18 mouse cellular contexts compared by ENCODE assay signal in the genomic region with DNA sequence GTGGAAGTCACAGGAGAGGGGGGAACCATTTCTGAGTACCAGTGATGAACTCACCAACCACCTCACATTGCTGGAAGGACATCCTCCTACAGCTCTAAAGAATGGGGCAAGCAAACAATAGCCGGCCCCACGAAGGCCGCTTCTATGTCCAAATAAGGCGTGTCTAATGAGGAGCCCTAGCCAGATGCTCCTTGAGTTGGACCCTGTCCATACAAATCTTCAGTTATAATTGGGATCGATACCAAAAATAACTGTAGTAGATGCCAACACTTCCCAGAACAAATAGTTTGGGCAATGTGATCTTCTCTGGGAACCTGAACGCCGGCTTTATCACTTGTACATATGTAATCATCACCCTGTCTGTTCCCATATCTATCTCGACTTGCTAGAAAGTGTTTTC.
A peak's percentile ranks its signal among the peaks of the same experiment; 100 is the strongest.
DNase-seq lines count a peak whose midpoint lies in the region; ATAC-seq and TF ChIP-seq lines count a peak whose summit lies in the region.
"Had no signal": no experiment of that assay in that cellular context is flagged by ENCODE, and none has a peak within 500 bp of the region (broad histone marks: within the 10 kb centered on the region; RNA-seq: fewer than 3 reads in every experiment).

No protein-coding gene starts in this region.

- no peak overlapping the region for H3K27ac ChIP-seq in forebrain, postnatal 0 days (ENCODE audit: low read depth, low read length)
- no peak overlapping the region for H3K27ac ChIP-seq in forebrain, embryonic 11.5 days (ENCODE audit: low read depth, low read length)
- H3K27ac ChIP-seq in lung, embryonic 14.5 days (ENCODE audit: low read depth), result no peak overlapping the region
- H3K27ac ChIP-seq: embryonic facial prominence, embryonic 15.5 days; forebrain, embryonic 12.5 days; hindbrain, embryonic 13.5 days; kidney, embryonic 15.5 days; limb, embryonic 10.5 days; liver, embryonic 13.5 days; neural tube, embryonic 13.5 days; stomach, postnatal 0 days had no signal

- no peak overlapping the region for H3K4me3 ChIP-seq in forebrain, postnatal 0 days (ENCODE audit: low read depth, low read length)
- no peak overlapping the region for H3K4me3 ChIP-seq in forebrain, embryonic 11.5 days (ENCODE audit: low read depth, low read length)
- H3K4me3 ChIP-seq in lung, embryonic 14.5 days (ENCODE audit: low read depth, low read length), result no peak overlapping the region
- H3K4me3 ChIP-seq: embryonic facial prominence, embryonic 15.5 days; forebrain, embryonic 12.5 days; hindbrain, embryonic 13.5 days; kidney, embryonic 15.5 days; limb, embryonic 10.5 days; liver, embryonic 13.5 days; neural tube, embryonic 13.5 days had no signal

- no peak for DNase-seq in forebrain, postnatal 0 days
- DNase-seq in forebrain, embryonic 11.5 days (ENCODE audit: low spot score), result no peak
- peak; percentile 62 for DNase-seq in lung, embryonic 14.5 days
- no peak for DNase-seq in lung, postnatal 14 days
- peak; percentile 28 for DNase-seq in fat pad, adult 2 months (ENCODE audit: extremely low read depth, low read depth, low spot score)
- DNase-seq in heart, postnatal 4 days, result peak; percentile 26
- DNase-seq in gastrocnemius, postnatal 14 days, result no peak
- DNase-seq: adrenal gland, postnatal 14 days; cerebellum, adult 8-10 months; liver, embryonic 13.5 days; right cerebral cortex, postnatal 25 days had no signal

- no peak overlapping the region for H3K4me2 ChIP-seq in forebrain, postnatal 0 days (ENCODE audit: low read depth)
- no peak overlapping the region for H3K4me2 ChIP-seq in forebrain, embryonic 11.5 days (ENCODE audit: low read depth, low read length, severe bottlenecking)
- no peak overlapping the region for H3K4me2 ChIP-seq in lung, embryonic 14.5 days
- H3K4me2 ChIP-seq: embryonic facial prominence, embryonic 15.5 days; forebrain, embryonic 12.5 days; hindbrain, embryonic 13.5 days; kidney, embryonic 15.5 days; liver, embryonic 13.5 days; neural tube, embryonic 13.5 days had no signal

- intact Hi-C loops in gastrocnemius, postnatal 14 days (cut with DNase I; ENCODE audit: low total_unique reads), result no loop called here

- H3K27me3 ChIP-seq in forebrain, postnatal 0 days (ENCODE audit: insufficient read depth, low read length), result no peaks in the 10 kb centered on the region
- H3K27me3 ChIP-seq in forebrain, embryonic 11.5 days (ENCODE audit: control insufficient read depth, insufficient read depth, low read length), result no peaks in the 10 kb centered on the region
- no peaks in the 10 kb centered on the region for H3K27me3 ChIP-seq in lung, embryonic 14.5 days (ENCODE audit: insufficient read depth, low read length)
- H3K27me3 ChIP-seq: embryonic facial prominence, embryonic 15.5 days; forebrain, embryonic 12.5 days; hindbrain, embryonic 13.5 days; kidney, embryonic 15.5 days; liver, embryonic 13.5 days; neural tube, embryonic 13.5 days had no signal

- TF ChIP-seq CTCF in forebrain, postnatal 0 days (IDR thresholded peaks at IDR 0.05; ENCODE audit: low read depth), result no peak
- TF ChIP-seq CTCF in lung, embryonic 14.5 days (IDR thresholded peaks at IDR 0.05; ENCODE audit: low read depth), result no peak

- ATAC-seq in forebrain, postnatal 0 days, result peak; percentile 42
- no peak for ATAC-seq in forebrain, embryonic 11.5 days (replicated peaks; ENCODE audit: low FRiP score)
- peak; percentile 14; the same call in 1 of the 2 replicates for ATAC-seq in lung, embryonic 14.5 days (ENCODE audit: insufficient read depth)

- no peaks in the 10 kb centered on the region for H3K9me3 ChIP-seq in forebrain, postnatal 0 days (ENCODE audit: low read length)
- no peaks in the 10 kb centered on the region for H3K9me3 ChIP-seq in forebrain, embryonic 11.5 days (ENCODE audit: control insufficient read depth, low read length)
- H3K9me3 ChIP-seq in lung, embryonic 14.5 days (ENCODE audit: low read depth, low read length), result no peaks in the 10 kb centered on the region
- H3K9me3 ChIP-seq: embryonic facial prominence, embryonic 15.5 days; forebrain, embryonic 12.5 days; hindbrain, embryonic 13.5 days; kidney, embryonic 15.5 days; limb, embryonic 10.5 days; liver, embryonic 13.5 days; neural tube, embryonic 13.5 days had no signal

- H3K4me1 ChIP-seq in forebrain, postnatal 0 days (ENCODE audit: insufficient read depth), result no peaks in the 10 kb centered on the region
- no peaks in the 10 kb centered on the region for H3K4me1 ChIP-seq in forebrain, embryonic 11.5 days (replicated peaks; ENCODE audit: control insufficient read depth, insufficient read depth, low read length)
- no peaks in the 10 kb centered on the region for H3K4me1 ChIP-seq in lung, embryonic 14.5 days (ENCODE audit: insufficient read depth)
- H3K4me1 ChIP-seq: forebrain, embryonic 12.5 days; hindbrain, embryonic 13.5 days; kidney, embryonic 15.5 days; limb, embryonic 10.5 days; liver, embryonic 13.5 days; neural tube, embryonic 13.5 days had no signal

- no peak overlapping the region for H3K9ac ChIP-seq in forebrain, postnatal 0 days
- no peak overlapping the region for H3K9ac ChIP-seq in forebrain, embryonic 11.5 days (ENCODE audit: low read length)
- no peak overlapping the region for H3K9ac ChIP-seq in lung, embryonic 14.5 days
- H3K9ac ChIP-seq: embryonic facial prominence, embryonic 15.5 days; forebrain, embryonic 12.5 days; hindbrain, embryonic 13.5 days; kidney, embryonic 15.5 days; liver, embryonic 13.5 days; neural tube, embryonic 13.5 days had no signal

- no peaks in the 10 kb centered on the region for H3K36me3 ChIP-seq in forebrain, postnatal 0 days (ENCODE audit: insufficient read depth)
- H3K36me3 ChIP-seq in forebrain, embryonic 11.5 days (ENCODE audit: control insufficient read depth, insufficient read depth, low read length), result no peaks in the 10 kb centered on the region
- no peaks in the 10 kb centered on the region for H3K36me3 ChIP-seq in lung, embryonic 14.5 days (ENCODE audit: insufficient read depth)
- H3K36me3 ChIP-seq: embryonic facial prominence, embryonic 15.5 days; forebrain, embryonic 12.5 days; hindbrain, embryonic 13.5 days; kidney, embryonic 15.5 days; limb, embryonic 10.5 days; liver, embryonic 13.5 days; neural tube, embryonic 13.5 days had no signal

- WGBS in forebrain, postnatal 0 days, result 61% methylated on average over 8 of the region's 8 CpGs
- 95% methylated on average over 8 of the region's 8 CpGs for WGBS in forebrain, embryonic 11.5 days
- WGBS in lung, embryonic 14.5 days, result 41% methylated on average over 8 of the region's 8 CpGs

Comparison
In these comparisons a context has a peak if more than half of its experiments do, and no peak if none do; other contexts are left out.
1. DNase-seq: peak in lung, embryonic 14.5 days (single experiment), fat pad, adult 2 months (single experiment) and heart, postnatal 4 days (single experiment); none in forebrain, postnatal 0 days (single experiment), forebrain, embryonic 11.5 days (single experiment), lung, postnatal 14 days (single experiment) and gastrocnemius, postnatal 14 days (single experiment).